Mouse (Mus musculus) kidney, embryonic 16.5 days (tissue): ENCODE results near the gene Slamf9. TPM values are rescaled to one million over a fixed set of nuclear protein-coding genes. Genes with fewer than 3 reads are reported as not detected.

Source experiments
- ATAC-seq: fragments of 200-750 bp; cut with Nextera tagmentation; 2 replicates; pipeline ENCODE4 v1.8.0; 2017; ENCODE audit warnings: moderate TSS enrichment; ENCODE audit not compliant: low FRiP score, low TSS enrichment
- H3K27ac ChIP-seq: fragments of 300-500 bp; sonication (generic); 2 replicates; pipeline ENCODE4 v1.5.1; 2014; ENCODE audit warnings: low read length
- H3K27me3 ChIP-seq: fragments of 300-500 bp; sonication (generic); 2 replicates; pipeline ENCODE4 v1.6.1; 2014; ENCODE audit warnings: low read length, control low read depth, mixed read lengths; ENCODE audit not compliant: insufficient read depth
- H3K36me3 ChIP-seq: fragments of 300-500 bp; sonication (generic); 2 replicates; pipeline ENCODE4 v1.6.1; 2014; ENCODE audit warnings: low read length, control low read depth, mixed read lengths; ENCODE audit not compliant: insufficient read depth
- H3K4me1 ChIP-seq: fragments of 300-500 bp; sonication (generic); 2 replicates; pipeline ENCODE4 v1.6.1; 2014; ENCODE audit warnings: low read length, control low read depth, mixed read lengths; ENCODE audit not compliant: insufficient read depth
- H3K4me2 ChIP-seq: fragments of 300-500 bp; sonication (generic); replicated peaks from 2 replicates; pipeline ENCODE4 v1.6.1; 2014; ENCODE audit warnings: low read depth, low read length
- H3K4me3 ChIP-seq: fragments of 300-500 bp; sonication (generic); 2 replicates; pipeline ENCODE4 v1.5.1; 2014; ENCODE audit warnings: mild to moderate bottlenecking, low read length
- H3K9ac ChIP-seq: fragments of 300-500 bp; sonication (generic); replicated peaks from 2 replicates; pipeline ENCODE4 v1.6.1; 2014; ENCODE audit warnings: low read length
- H3K9me3 ChIP-seq: fragments of 300-500 bp; sonication (generic); 2 replicates; pipeline ENCODE4 v1.6.1; 2016; ENCODE audit warnings: low read length, control low read depth
- WGBS: fragments of 180-500 bp; shearing (Covaris S2); extraction: QIAGEN DNeasy Blood & Tissue Kit; methylation state at CpG from one replicate; pipeline ENCODE4 v1.1.7; 2014; 5-methylcytosine and 5-hydroxymethylcytosine counted together
- polyA plus RNA-seq: library from polyadenylated mRNA; unstranded; fragments of >200 nt; fragmentation: Nextera tagmentation; extraction: Ambion mirVana; gene quantifications from 2 replicates; pipeline ENCODE4 v1.2.1, GENCODE M21; 2015

The Slamf9 gene
- polyA plus RNA-seq, 1 experiment from 2014 or later: 1.7 TPM

GRCm38 (mm10) chr1:172507701-172508100 is 32.5 kb downstream of the Slamf9 start:
- no peak overlapping the region for H3K27ac ChIP-seq
- no peak overlapping the region for H3K4me3 ChIP-seq
- WGBS: 85% methylated on average over 3 of the region's 3 CpGs
- H3K9me3 ChIP-seq: no peaks in the 10 kb centered on the region
- H3K9ac ChIP-seq: no peak overlapping the region
- H3K36me3 ChIP-seq: peaks cover 28% of the 10 kb centered on the region
- ATAC-seq: no peak
- H3K4me2 ChIP-seq: no peak overlapping the region
- H3K4me1 ChIP-seq: peaks cover 27% of the 10 kb centered on the region
- H3K27me3 ChIP-seq: no peaks in the 10 kb centered on the region

- Histone ChIP-seq H3K4me2 (no peak overlapping the region), H3K4me1 (peaks cover 24% of the 10 kb centered on the region), H3K4me3 (no peak overlapping the region), H3K27ac (no peak overlapping the region), H3K9me3 (no peaks in the 10 kb centered on the region), H3K27me3 (no peaks in the 10 kb centered on the region), H3K9ac (no peak overlapping the region), H3K36me3 (peaks cover 28% of the 10 kb centered on the region)
- 58% methylated on average over 2 of the region's 2 CpGs for WGBS
- ATAC-seq: no peak
Observed at GRCm38 (mm10) chr1:172508172-172508571, 33.0 kb downstream of the Slamf9 start.

DNA sequence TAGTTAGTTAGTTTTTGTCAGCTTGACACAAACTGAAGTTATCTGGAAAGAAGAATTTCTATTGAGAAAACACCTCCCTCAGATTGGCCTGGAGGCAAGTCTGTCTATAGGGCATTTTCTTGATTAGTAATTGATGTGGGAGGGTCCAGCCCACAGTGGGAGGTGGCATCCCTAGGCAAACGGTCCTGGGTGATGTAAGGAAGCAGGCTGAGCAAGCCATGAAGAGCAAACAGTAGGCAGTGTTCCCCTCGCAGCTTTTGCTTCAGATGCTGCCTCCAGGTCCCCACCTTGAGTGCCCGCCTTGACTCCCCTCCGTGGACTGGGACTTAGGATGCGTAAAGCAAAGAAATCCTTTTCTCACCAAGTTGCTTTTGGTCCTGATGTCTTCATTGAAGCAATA is 34.1 kb downstream of the Slamf9 start:
- Histone ChIP-seq H3K36me3 (peaks cover 28% of the 10 kb centered on the region), H3K4me1 (peaks cover 25% of the 10 kb centered on the region), H3K27ac (no peak overlapping the region), H3K9me3 (no peaks in the 10 kb centered on the region), H3K4me2 (no peak overlapping the region), H3K4me3 (no peak overlapping the region), H3K9ac (no peak overlapping the region), H3K27me3 (no peaks in the 10 kb centered on the region)
- WGBS: 79% methylated on average over 5 of the region's 5 CpGs
- ATAC-seq: no peak

DNA sequence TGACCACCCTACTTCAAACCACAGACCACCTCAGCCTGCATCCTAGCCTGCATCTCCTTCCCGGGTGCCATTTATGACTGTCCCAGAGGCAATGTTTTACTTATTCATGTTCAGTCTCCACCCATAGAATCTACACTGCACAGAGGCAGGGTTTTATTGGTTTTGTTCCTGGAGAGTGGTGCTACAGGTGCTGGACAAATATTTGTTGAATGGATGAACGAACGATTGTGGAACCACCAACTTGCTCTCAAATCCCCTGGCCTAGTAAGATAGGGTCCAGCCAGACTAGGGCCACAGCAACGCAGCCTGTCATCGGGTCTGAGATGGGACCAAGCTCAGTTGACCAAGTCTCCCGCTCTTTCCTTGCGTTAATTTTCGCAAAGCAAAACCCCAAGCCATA is 34.8 kb downstream of the Slamf9 start:
- Histone ChIP-seq H3K27ac (peak overlapping the region; percentile 14; the same call in 1 of the 2 replicates), H3K4me2 (peak overlapping the region; percentile 33), H3K4me3 (peak overlapping the region; percentile 12; the same call in 1 of the 2 replicates), H3K4me1 (peaks cover 28% of the 10 kb centered on the region), H3K9me3 (no peaks in the 10 kb centered on the region), H3K36me3 (peaks cover 28% of the 10 kb centered on the region), H3K27me3 (no peaks in the 10 kb centered on the region), H3K9ac (no peak overlapping the region; the same call in 1 of the 2 replicates)
- no peak for ATAC-seq
- WGBS: 33% methylated on average over 8 of the region's 8 CpGs

DNA sequence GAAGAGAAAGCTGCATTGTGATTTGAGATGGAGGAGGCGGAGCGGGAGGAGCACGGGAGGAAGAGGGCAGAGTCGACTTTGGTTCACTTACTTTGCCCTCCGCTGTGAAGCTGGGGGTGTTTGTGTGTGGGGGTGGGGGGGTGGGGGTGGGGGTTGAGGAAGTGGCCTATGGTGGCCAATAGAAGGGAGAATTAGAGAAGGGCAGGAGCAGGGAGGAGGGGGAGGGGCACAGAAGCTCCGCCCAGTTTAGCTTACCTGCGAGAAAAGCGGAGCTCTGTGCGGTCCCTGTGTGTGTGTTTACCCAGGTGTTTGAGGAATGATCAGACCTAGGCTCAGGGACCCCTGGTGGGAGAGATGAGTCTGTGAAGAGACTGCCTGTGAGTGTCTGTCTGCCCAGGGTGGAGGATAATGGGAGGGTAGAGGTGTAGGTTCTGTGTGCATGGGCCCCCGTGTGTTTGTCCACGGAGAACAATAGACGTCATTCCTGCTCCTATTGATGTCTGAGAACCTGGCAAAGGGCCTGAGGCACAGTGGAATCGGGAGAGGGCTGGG is 35.3 kb downstream of the Slamf9 start:
- Histone ChIP-seq H3K4me3 (peak overlapping the region; percentile 12; the same call in 1 of the 2 replicates), H3K4me1 (peaks cover 32% of the 10 kb centered on the region), H3K4me2 (peak overlapping the region; percentile 33), H3K27ac (peak overlapping the region; percentile 14; the same call in 1 of the 2 replicates), H3K9ac (no peak overlapping the region; the same call in 1 of the 2 replicates), H3K9me3 (no peaks in the 10 kb centered on the region), H3K27me3 (no peaks in the 10 kb centered on the region), H3K36me3 (peaks cover 24% of the 10 kb centered on the region)
- ATAC-seq: peak; percentile 46
- 20% methylated on average over 13 of the region's 13 CpGs for WGBS

- peak overlapping the region; percentile 30 for H3K4me2 ChIP-seq
- ATAC-seq: peak; percentile 49; the same call in 1 of the 2 replicates
- 21% methylated on average over 13 of the region's 13 CpGs for WGBS
- no peaks in the 10 kb centered on the region for H3K27me3 ChIP-seq
- H3K4me1 ChIP-seq: peaks cover 35% of the 10 kb centered on the region
- peaks cover 4% of the 10 kb centered on the region; the same call in 1 of the 2 replicates for H3K9me3 ChIP-seq
- peak overlapping the region; percentile 46; the same call in 1 of the 2 replicates for H3K9ac ChIP-seq
- no peak overlapping the region for H3K4me3 ChIP-seq
- H3K36me3 ChIP-seq: peaks cover 8% of the 10 kb centered on the region; the same call in 1 of the 2 replicates
- H3K27ac ChIP-seq: peak overlapping the region; percentile 79
Observed at GRCm38 (mm10) chr1:172512962-172513361, 37.8 kb downstream of the Slamf9 start.

- WGBS: 69% methylated on average over 17 of the region's 17 CpGs
- H3K27ac ChIP-seq: peak overlapping the region; percentile 79
- H3K9ac ChIP-seq: peak overlapping the region; percentile 46; the same call in 1 of the 2 replicates
- H3K36me3 ChIP-seq: peaks cover 3% of the 10 kb centered on the region; the same call in 1 of the 2 replicates
- peaks cover 35% of the 10 kb centered on the region for H3K4me1 ChIP-seq
- no peak for ATAC-seq
- H3K4me3 ChIP-seq: no peak overlapping the region
- H3K27me3 ChIP-seq: no peaks in the 10 kb centered on the region
- H3K9me3 ChIP-seq: peaks cover 4% of the 10 kb centered on the region; the same call in 1 of the 2 replicates
- peak overlapping the region; percentile 30; the same call in 1 of the 2 replicates for H3K4me2 ChIP-seq
Observed at GRCm38 (mm10) chr1:172513525-172514212, 38.5 kb downstream of the Slamf9 start.

- 69% methylated on average over 4 of the region's 4 CpGs for WGBS
- ATAC-seq: no peak
- peak overlapping the region; percentile 17; the same call in 1 of the 2 replicates for H3K9ac ChIP-seq
- H3K4me1 ChIP-seq: peaks cover 35% of the 10 kb centered on the region
- no peaks in the 10 kb centered on the region for H3K27me3 ChIP-seq
- H3K27ac ChIP-seq: peak overlapping the region; percentile 79
- no peak overlapping the region for H3K4me2 ChIP-seq
- peaks cover 4% of the 10 kb centered on the region; the same call in 1 of the 2 replicates for H3K9me3 ChIP-seq
- no peaks in the 10 kb centered on the region for H3K36me3 ChIP-seq
- H3K4me3 ChIP-seq: no peak overlapping the region
Observed at GRCm38 (mm10) chr1:172514213-172514529, 39.0 kb downstream of the Slamf9 start.

- Histone ChIP-seq H3K9me3 (peaks cover 4% of the 10 kb centered on the region; the same call in 1 of the 2 replicates), H3K4me3 (no peak overlapping the region), H3K27ac (peak overlapping the region; percentile 79), H3K9ac (peak overlapping the region; percentile 17; the same call in 1 of the 2 replicates), H3K36me3 (no peaks in the 10 kb centered on the region), H3K4me1 (peaks cover 35% of the 10 kb centered on the region), H3K4me2 (no peak overlapping the region), H3K27me3 (no peaks in the 10 kb centered on the region)
- no peak for ATAC-seq
- 67% methylated on average over 7 of the region's 7 CpGs for WGBS
Observed at GRCm38 (mm10) chr1:172514551-172515268, 39.6 kb downstream of the Slamf9 start.
